Mouse (Mus musculus): ENCODE results near the gene H2-Ke6.

DNA sequence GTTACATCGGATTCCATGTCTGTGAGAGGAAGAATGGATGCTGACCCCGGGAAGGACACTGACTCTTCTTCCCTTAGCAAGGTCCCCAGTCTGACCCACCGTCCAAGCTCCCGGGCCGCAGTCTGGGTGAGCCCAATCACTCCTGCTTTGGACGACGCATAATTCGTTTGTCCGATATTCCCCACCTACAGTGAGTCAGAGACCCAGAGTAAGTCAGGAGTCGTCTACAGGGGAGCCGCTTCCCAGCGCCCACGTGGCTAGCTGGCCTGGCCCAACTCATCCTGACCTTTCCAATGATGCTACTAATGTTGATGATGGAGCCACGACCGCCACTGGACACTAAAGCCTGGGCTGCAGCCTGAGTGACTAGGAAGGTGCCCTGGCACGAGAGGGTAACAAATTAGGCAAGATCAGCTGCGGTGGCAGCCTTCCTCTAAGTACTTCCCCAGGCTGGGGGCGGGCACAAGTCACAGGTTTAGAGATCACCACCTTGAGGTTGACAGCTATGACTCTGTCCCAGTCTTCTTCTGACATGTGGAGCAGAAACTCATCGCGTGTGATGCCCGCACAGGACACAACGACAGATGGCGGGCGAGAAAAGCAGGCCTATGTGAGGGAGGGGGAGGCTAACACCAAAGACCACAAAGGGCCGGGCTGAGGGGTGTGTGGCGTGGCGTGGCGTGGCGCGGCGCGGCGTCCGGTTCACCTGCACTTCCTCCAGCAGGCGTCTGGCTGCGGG lies 774 bp downstream of the H2-Ke6 start:
- TF ChIP-seq CTCF (IDR thresholded peaks at IDR 0.05; ENCODE audit: borderline replicate concordance, control insufficient read depth, extremely low read depth, insufficient read depth, low read length, poor library complexity), result no peak
- no peak for TF ChIP-seq POLR2A (IDR thresholded peaks at IDR 0.05; ENCODE audit: control insufficient read depth, extremely low read depth, insufficient read depth, low read length, poor library complexity)

Measured in thymus, adult 2 months (tissue).